Mouse (Mus musculus): ENCODE measurements around the gene Tut7. TPM values are rescaled to one million over a fixed set of nuclear protein-coding genes. Genes with fewer than 3 reads are reported as not detected.
A peak's percentile ranks its signal among the peaks of the same experiment; 100 is the strongest.
"Not testable (repeated sequence)": the region's sequence is repeated elsewhere in the genome, so short reads cannot be mapped to it uniquely, and the experiment has no call there.

Tut7 gene
- polyA plus RNA-seq, 1 experiment from 2014 or later: 43.0 TPM

- no peaks in the 10 kb centered on the region for H3K36me3 ChIP-seq (ENCODE audit: insufficient read depth, low read length)
- no peak overlapping the region for H3K4me3 ChIP-seq (ENCODE audit: low read length)
- no peak for ATAC-seq (ENCODE audit: low FRiP score, low TSS enrichment)
- 62% methylated on average over 6 of the region's 6 CpGs for WGBS
- H3K27ac ChIP-seq (ENCODE audit: low read length): no peak overlapping the region
- no peak overlapping the region for H3K4me2 ChIP-seq (replicated peaks; ENCODE audit: low read depth, low read length)
- H3K9me3 ChIP-seq (ENCODE audit: low read length): no peaks in the 10 kb centered on the region
- no peak overlapping the region for H3K9ac ChIP-seq (replicated peaks; ENCODE audit: low read length)
- no peaks in the 10 kb centered on the region for H3K4me1 ChIP-seq (ENCODE audit: insufficient read depth, low read length)
- H3K27me3 ChIP-seq (ENCODE audit: insufficient read depth, low read length): no peaks in the 10 kb centered on the region
Observed at GRCm38 (mm10) chr13:59746164-59746563, 76.8 kb downstream of the Tut7 start.

GRCm38 (mm10) chr13:59745462-59745861 lies 77.5 kb downstream of the Tut7 start:
- H3K4me1 ChIP-seq (ENCODE audit: insufficient read depth, low read length): no peaks in the 10 kb centered on the region
- 83% methylated on average over 6 of the region's 6 CpGs for WGBS
- H3K4me3 ChIP-seq (ENCODE audit: low read length): no peak overlapping the region
- no peak overlapping the region for H3K9ac ChIP-seq (replicated peaks; ENCODE audit: low read length)
- no peak overlapping the region for H3K4me2 ChIP-seq (replicated peaks; ENCODE audit: low read depth, low read length)
- H3K27me3 ChIP-seq (ENCODE audit: insufficient read depth, low read length): no peaks in the 10 kb centered on the region
- ATAC-seq (ENCODE audit: low FRiP score, low TSS enrichment): no peak
- H3K27ac ChIP-seq (ENCODE audit: low read length): no peak overlapping the region
- no peaks in the 10 kb centered on the region for H3K9me3 ChIP-seq (ENCODE audit: low read length)
- H3K36me3 ChIP-seq (ENCODE audit: insufficient read depth, low read length): no peaks in the 10 kb centered on the region

GRCm38 (mm10) chr13:59741697-59742096 lies 81.2 kb downstream of the Tut7 start:
- no peak overlapping the region for H3K4me3 ChIP-seq (ENCODE audit: low read length)
- no peaks in the 10 kb centered on the region for H3K27me3 ChIP-seq (ENCODE audit: insufficient read depth, low read length)
- H3K9ac ChIP-seq (replicated peaks; ENCODE audit: low read length): no peak overlapping the region
- no peaks in the 10 kb centered on the region for H3K4me1 ChIP-seq (ENCODE audit: insufficient read depth, low read length)
- ATAC-seq (ENCODE audit: low FRiP score, low TSS enrichment): no peak
- H3K9me3 ChIP-seq (ENCODE audit: low read length): no peaks in the 10 kb centered on the region
- no peak overlapping the region for H3K4me2 ChIP-seq (replicated peaks; ENCODE audit: low read depth, low read length)
- WGBS: 76% methylated on average over 10 of the region's 10 CpGs
- H3K36me3 ChIP-seq (ENCODE audit: insufficient read depth, low read length): no peaks in the 10 kb centered on the region
- H3K27ac ChIP-seq (ENCODE audit: low read length): no peak overlapping the region

- H3K4me3 ChIP-seq (ENCODE audit: low read length): no peak overlapping the region
- H3K27ac ChIP-seq (ENCODE audit: low read length): no peak overlapping the region
- H3K4me2 ChIP-seq (replicated peaks; ENCODE audit: low read depth, low read length): no peak overlapping the region
- H3K9ac ChIP-seq (replicated peaks; ENCODE audit: low read length): no peak overlapping the region
- H3K9me3 ChIP-seq (ENCODE audit: low read length): no peaks in the 10 kb centered on the region
- 83% methylated on average over 11 of the region's 11 CpGs for WGBS
- ATAC-seq (ENCODE audit: low FRiP score, low TSS enrichment): no peak
- no peaks in the 10 kb centered on the region for H3K27me3 ChIP-seq (ENCODE audit: insufficient read depth, low read length)
- H3K36me3 ChIP-seq (ENCODE audit: insufficient read depth, low read length): no peaks in the 10 kb centered on the region
- H3K4me1 ChIP-seq (ENCODE audit: insufficient read depth, low read length): no peaks in the 10 kb centered on the region
Observed at GRCm38 (mm10) chr13:59741096-59741495, 81.9 kb downstream of the Tut7 start.

- Histone ChIP-seq H3K4me1 (ENCODE audit: insufficient read depth, low read length) (no peaks in the 10 kb centered on the region), H3K9me3 (ENCODE audit: low read length) (no peaks in the 10 kb centered on the region), H3K36me3 (ENCODE audit: insufficient read depth, low read length) (no peaks in the 10 kb centered on the region), H3K27me3 (ENCODE audit: insufficient read depth, low read length) (no peaks in the 10 kb centered on the region), H3K27ac (ENCODE audit: low read length) (no peak overlapping the region), H3K4me2 (replicated peaks; ENCODE audit: low read depth, low read length) (no peak overlapping the region), H3K4me3 (ENCODE audit: low read length) (no peak overlapping the region), H3K9ac (replicated peaks; ENCODE audit: low read length) (no peak overlapping the region)
- ATAC-seq (ENCODE audit: low FRiP score, low TSS enrichment): no peak
- 91% methylated on average over 4 of the region's 4 CpGs for WGBS
Observed at GRCm38 (mm10) chr13:59739397-59739796, 83.5 kb downstream of the Tut7 start.

- no peaks in the 10 kb centered on the region for H3K36me3 ChIP-seq (ENCODE audit: insufficient read depth, low read length)
- ATAC-seq (ENCODE audit: low FRiP score, low TSS enrichment): no peak
- H3K27me3 ChIP-seq (ENCODE audit: insufficient read depth, low read length): no peaks in the 10 kb centered on the region
- H3K9me3 ChIP-seq (ENCODE audit: low read length): no peaks in the 10 kb centered on the region
- H3K4me1 ChIP-seq (ENCODE audit: insufficient read depth, low read length): no peaks in the 10 kb centered on the region
- no peak overlapping the region for H3K4me2 ChIP-seq (replicated peaks; ENCODE audit: low read depth, low read length)
- H3K9ac ChIP-seq (replicated peaks; ENCODE audit: low read length): no peak overlapping the region
- no peak overlapping the region for H3K4me3 ChIP-seq (ENCODE audit: low read length)
- no peak overlapping the region for H3K27ac ChIP-seq (ENCODE audit: low read length)
- WGBS: 88% methylated on average over 2 of the region's 2 CpGs
Observed at GRCm38 (mm10) chr13:59738455-59738854, 84.5 kb downstream of the Tut7 start.

- Histone ChIP-seq H3K4me2 (replicated peaks; ENCODE audit: low read depth, low read length) (no peak overlapping the region), H3K9me3 (ENCODE audit: low read length) (no peaks in the 10 kb centered on the region), H3K4me1 (ENCODE audit: insufficient read depth, low read length) (no peaks in the 10 kb centered on the region), H3K9ac (replicated peaks; ENCODE audit: low read length) (no peak overlapping the region), H3K27ac (ENCODE audit: low read length) (no peak overlapping the region), H3K4me3 (ENCODE audit: low read length) (no peak overlapping the region), H3K27me3 (ENCODE audit: insufficient read depth, low read length) (no peaks in the 10 kb centered on the region), H3K36me3 (ENCODE audit: insufficient read depth, low read length) (no peaks in the 10 kb centered on the region)
- peak; percentile 67; the same call in 1 of the 2 replicates for ATAC-seq (ENCODE audit: low FRiP score, low TSS enrichment)
- WGBS: 29% methylated on average over 3 of the region's 3 CpGs
Observed at GRCm38 (mm10) chr13:59735190-59735589, 87.8 kb downstream of the Tut7 start.

GRCm38 (mm10) chr13:59734347-59734746 lies 88.6 kb downstream of the Tut7 start:
- H3K9me3 ChIP-seq (ENCODE audit: low read length); H3K27me3 ChIP-seq (ENCODE audit: insufficient read depth, low read length); H3K4me2 ChIP-seq (replicated peaks; ENCODE audit: low read depth, low read length); H3K36me3 ChIP-seq (ENCODE audit: insufficient read depth, low read length); H3K4me3 ChIP-seq (ENCODE audit: low read length); H3K4me1 ChIP-seq (ENCODE audit: insufficient read depth, low read length); H3K9ac ChIP-seq (replicated peaks; ENCODE audit: low read length); H3K27ac ChIP-seq (ENCODE audit: low read length); ATAC-seq (ENCODE audit: low FRiP score, low TSS enrichment): not testable (repeated sequence)
- 27% methylated on average over 6 of the region's 6 CpGs for WGBS

- Histone ChIP-seq H3K27ac (ENCODE audit: low read length) (no peak overlapping the region), H3K9ac (replicated peaks; ENCODE audit: low read length) (no peak overlapping the region), H3K4me3 (ENCODE audit: low read length) (no peak overlapping the region), H3K4me2 (replicated peaks; ENCODE audit: low read depth, low read length) (no peak overlapping the region), H3K27me3 (ENCODE audit: insufficient read depth, low read length) (no peaks in the 10 kb centered on the region), H3K36me3 (ENCODE audit: insufficient read depth, low read length) (no peaks in the 10 kb centered on the region), H3K9me3 (ENCODE audit: low read length) (no peaks in the 10 kb centered on the region), H3K4me1 (ENCODE audit: insufficient read depth, low read length) (no peaks in the 10 kb centered on the region)
- whole genome bisulfite sequencing: 89% methylated on average over 2 of the region's 4 CpGs
- ATAC-seq (ENCODE audit: low FRiP score, low TSS enrichment): no peak
Observed at GRCm38 (mm10) chr13:59733936-59734335, 89.0 kb downstream of the Tut7 start.

- Histone ChIP-seq H3K4me1 (ENCODE audit: insufficient read depth, low read length) (no peaks in the 10 kb centered on the region), H3K36me3 (ENCODE audit: insufficient read depth, low read length) (no peaks in the 10 kb centered on the region), H3K4me2 (replicated peaks; ENCODE audit: low read depth, low read length) (no peak within 1 kb of the TSS), H3K27me3 (ENCODE audit: insufficient read depth, low read length) (no peaks in the 10 kb centered on the region), H3K27ac (ENCODE audit: low read length) (no peak within 1 kb of the TSS), H3K9me3 (ENCODE audit: low read length) (no peaks in the 10 kb centered on the region), H3K4me3 (ENCODE audit: low read length) (no peak within 1 kb of the TSS), H3K9ac (replicated peaks; ENCODE audit: low read length) (no peak within 1 kb of the TSS)
- no peak for ATAC-seq (ENCODE audit: low FRiP score, low TSS enrichment)
- 42% methylated on average over 7 of the region's 7 CpGs for WGBS
Observed at GRCm38 (mm10) chr13:59731652-59732051, 91.3 kb downstream of the Tut7 start, which contains the start of gene Spata31d1d. TSS of gene Spata31d1d (minus strand) at chr13:59731752.

All from kidney, embryonic 16.5 days (tissue).